Mouse (Mus musculus) MEL (cell line): Measurements from ENCODE around the gene Sgms1.

ENCODE experiments used
- CTCF ChIP-seq, 3 experiments: IDR thresholded peaks in 2 of 3; conservative IDR thresholded peaks in 1 of 3; 2 replicates each; pipeline ENCODE4 v1.5.1; 2011 to 2012; ENCODE audit warnings: low read length in 3 of 3, low read depth in 2 of 3, mild to moderate bottlenecking in 2 of 3, improper control_type of control experiment in 1 of 3, inconsistent platforms in 1 of 3, mixed read lengths in 1 of 3, moderate library complexity in 1 of 3; ENCODE audit not compliant: control insufficient read depth in 1 of 3, insufficient read depth in 1 of 3, poor library complexity in 1 of 3, severe bottlenecking in 1 of 3
- KAT2A ChIP-seq: conservative IDR thresholded peaks from 2 replicates; pipeline ENCODE4 v1.6.1; 2012; ENCODE audit warnings: low read depth, low read length, improper control_type of control experiment, inconsistent platforms
- MXI1 ChIP-seq: IDR thresholded peaks from 2 replicates; pipeline ENCODE4 v1.6.1; 2011; ENCODE audit warnings: mild to moderate bottlenecking, low read depth, low read length, improper control_type of control experiment
- NRF1 ChIP-seq: IDR thresholded peaks from 2 replicates; pipeline ENCODE4 v1.6.1; 2014; ENCODE audit warnings: low read depth, mild to moderate bottlenecking, inconsistent platforms, low read length, improper control_type of control experiment, moderate library complexity; ENCODE audit not compliant: poor library complexity, insufficient read depth, severe bottlenecking
- POLR2A ChIP-seq, 2 experiments: IDR thresholded peaks; 2 replicates each; pipeline ENCODE4 v1.6.1; 2011 to 2012; ENCODE audit warnings: low read length in 2 of 2, mild to moderate bottlenecking in 2 of 2, control low read depth in 1 of 2, improper control_type of control experiment in 1 of 2, low read depth in 1 of 2, moderate library complexity in 1 of 2; ENCODE audit not compliant: control insufficient read depth in 1 of 2, insufficient read depth in 1 of 2, poor library complexity in 1 of 2
- SIN3A ChIP-seq: IDR thresholded peaks from 2 replicates; pipeline ENCODE4 v1.6.1; 2012; ENCODE audit warnings: low read length, improper control_type of control experiment, inconsistent platforms
- TCF12 ChIP-seq: IDR thresholded peaks from 2 replicates; pipeline ENCODE4 v1.6.1; 2014; ENCODE audit warnings: low read depth, mild to moderate bottlenecking, inconsistent platforms, low read length, improper control_type of control experiment, moderate library complexity
- USF1 ChIP-seq: IDR thresholded peaks from 2 replicates; pipeline ENCODE4 v1.6.1; 2014; ENCODE audit warnings: low read depth, mild to moderate bottlenecking, inconsistent platforms, low read length, improper control_type of control experiment, moderate library complexity
- ZNF384 ChIP-seq: IDR thresholded peaks from 2 replicates; pipeline ENCODE4 v1.6.1; 2012; ENCODE audit warnings: low read depth, mild to moderate bottlenecking, inconsistent platforms, low read length, improper control_type of control experiment

GRCm38 (mm10) chr19:32332779-32333460 is 56.6 kb downstream of the Sgms1 start:
- no peak for TF ChIP-seq KAT2A
- no peak for TF ChIP-seq NRF1
- no peak for TF ChIP-seq POLR2A (IDR thresholded peaks at IDR 0.05; ENCODE audit: control insufficient read depth in 1 of 2, insufficient read depth in 1 of 2, low read depth in 1 of 2, low read length in 2 of 2, poor library complexity in 1 of 2)
- no peak for TF ChIP-seq SIN3A
- no peak for TF ChIP-seq CTCF (IDR thresholded peaks at IDR 0.05 in 2 of 3, conservative IDR thresholded peaks at IDR 0.05 in 1 of 3; ENCODE audit: control insufficient read depth in 1 of 3, insufficient read depth in 1 of 3, low read depth in 2 of 3, low read length in 3 of 3, poor library complexity in 1 of 3, severe bottlenecking in 1 of 3)
- no peak for TF ChIP-seq USF1
- no peak for TF ChIP-seq ZNF384
- no peak for TF ChIP-seq TCF12
- no peak for TF ChIP-seq MXI1
